20 mouse cellular contexts compared by ENCODE assay signal in the genomic region with DNA sequence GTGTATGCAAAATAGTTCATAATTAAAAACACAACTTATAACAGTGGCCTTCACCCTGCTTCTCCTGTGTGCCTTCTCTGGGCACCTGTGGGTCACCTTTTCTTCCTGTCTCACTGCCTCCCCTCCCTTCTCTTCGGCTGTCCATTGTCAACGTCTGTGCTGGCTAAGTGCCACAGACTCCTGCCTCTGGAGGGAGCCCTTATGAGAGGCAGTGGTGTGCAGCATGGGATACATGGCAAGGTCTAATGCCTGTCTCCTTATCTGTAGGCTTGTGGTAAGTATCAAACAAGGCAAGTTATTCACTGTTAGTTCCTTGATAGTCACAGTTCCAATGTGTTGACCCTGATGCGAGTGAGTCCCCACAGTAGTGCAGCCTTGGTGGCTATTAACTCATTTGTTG. TPM values are rescaled to one million over a fixed set of nuclear protein-coding genes. Genes with fewer than 3 reads are reported as not detected.
A peak's percentile ranks its signal among the peaks of the same experiment; 100 is the strongest.
DNase-seq lines count a peak whose midpoint lies in the region; ATAC-seq and TF ChIP-seq lines count a peak whose summit lies in the region.
"Had no signal": no experiment of that assay in that cellular context is flagged by ENCODE, and none has a peak within 500 bp of the region (broad histone marks: within the 10 kb centered on the region; RNA-seq: fewer than 3 reads in every experiment).

No protein-coding gene starts in this region.

- no peak overlapping the region for H3K4me2 ChIP-seq in intestine, postnatal 0 days (replicated peaks; ENCODE audit: low read depth)
- H3K4me2 ChIP-seq in intestine, embryonic 15.5 days (replicated peaks): no peak overlapping the region
- H3K4me2 ChIP-seq in liver, embryonic 15.5 days: no peak overlapping the region
- H3K4me2 ChIP-seq: heart, embryonic 15.5 days; limb, embryonic 12.5 days; neural tube, embryonic 15.5 days had no signal

- 52% methylated on average over 3 of the region's 3 CpGs for WGBS in intestine, postnatal 0 days
- 57% methylated on average over 3 of the region's 3 CpGs for WGBS in intestine, embryonic 15.5 days
- 17% methylated on average over 3 of the region's 3 CpGs for WGBS in liver, embryonic 15.5 days (ENCODE audit: insufficient replicate concordance)

- no peak overlapping the region for H3K4me3 ChIP-seq in intestine, postnatal 0 days (ENCODE audit: low read depth, low read length)
- no peak overlapping the region for H3K4me3 ChIP-seq in intestine, embryonic 15.5 days (replicated peaks)
- H3K4me3 ChIP-seq in ES-Bruce4 (ENCODE audit: low read depth, low read length): no peak overlapping the region
- H3K4me3 ChIP-seq in liver, embryonic 15.5 days (replicated peaks): no peak overlapping the region
- H3K4me3 ChIP-seq: heart, embryonic 15.5 days; limb, embryonic 12.5 days; neural tube, embryonic 15.5 days had no signal

- no peak for ATAC-seq in intestine, postnatal 0 days
- no peak for ATAC-seq in intestine, embryonic 15.5 days
- peak; percentile 88 for ATAC-seq in common myeloid progenitor, adult 5-6 weeks (replicated peaks; ENCODE audit: low read depth, poor library complexity, severe bottlenecking)
- peak; percentile 81 for ATAC-seq in liver, embryonic 15.5 days (ENCODE audit: insufficient read depth)
- ATAC-seq: CD4-positive, CD25-positive, alpha-beta regulatory T cell, adult 4 months; hindbrain, embryonic 16.5 days; Patski had no signal

- no peak for TF ChIP-seq POLR2A in ES-Bruce4 (IDR thresholded peaks at IDR 0.05; ENCODE audit: insufficient read depth, low read length)

- no peak for DNase-seq in embryo, embryonic 9.5 days (ENCODE audit: extremely low spot score)
- DNase-seq in layer of hippocampus, postnatal 25 days (ENCODE audit: extremely low spot score in 1 of 2, low spot score in 1 of 2): no peak
- DNase-seq: cerebellum, adult 2 months; gastrocnemius, postnatal 14 days; kidney, postnatal 25 days; spleen, adult 18-20 months had no signal

- H3K9ac ChIP-seq in intestine, postnatal 0 days (ENCODE audit: low read depth, low read length): no peak overlapping the region
- no peak overlapping the region for H3K9ac ChIP-seq in intestine, embryonic 15.5 days
- H3K9ac ChIP-seq in ES-Bruce4 (ENCODE audit: low read depth, poor library complexity, severe bottlenecking): no peak overlapping the region
- no peak overlapping the region for H3K9ac ChIP-seq in liver, embryonic 15.5 days
- H3K9ac ChIP-seq: heart, embryonic 15.5 days; limb, embryonic 12.5 days; neural tube, embryonic 15.5 days had no signal

- peak; percentile 42 for TF ChIP-seq CTCF in intestine, postnatal 0 days (IDR thresholded peaks at IDR 0.05; ENCODE audit: low read depth)
- TF ChIP-seq CTCF in ES-Bruce4 (IDR thresholded peaks at IDR 0.05; ENCODE audit: low read depth, low read length): peak; percentile 7

- H3K36me3 ChIP-seq in intestine, postnatal 0 days (ENCODE audit: control insufficient read depth, insufficient read depth): no peaks in the 10 kb centered on the region
- H3K36me3 ChIP-seq in intestine, embryonic 15.5 days: no peaks in the 10 kb centered on the region
- no peaks in the 10 kb centered on the region for H3K36me3 ChIP-seq in ES-Bruce4 (ENCODE audit: control insufficient read depth, insufficient read depth, low read length, poor library complexity, severe bottlenecking)
- no peaks in the 10 kb centered on the region for H3K36me3 ChIP-seq in liver, embryonic 15.5 days (replicated peaks)
- H3K36me3 ChIP-seq: heart, embryonic 15.5 days; limb, embryonic 12.5 days; neural tube, embryonic 15.5 days had no signal

- H3K27ac ChIP-seq in intestine, postnatal 0 days (ENCODE audit: low read depth, low read length): no peak overlapping the region
- H3K27ac ChIP-seq in intestine, embryonic 15.5 days: no peak overlapping the region
- H3K27ac ChIP-seq in ES-Bruce4 (ENCODE audit: insufficient read depth, low read length): no peak overlapping the region
- no peak overlapping the region; the same call in 1 of the 2 replicates for H3K27ac ChIP-seq in liver, embryonic 15.5 days (replicated peaks)
- H3K27ac ChIP-seq: heart, embryonic 15.5 days; limb, embryonic 12.5 days; neural tube, embryonic 15.5 days had no signal

- no peaks in the 10 kb centered on the region for H3K9me3 ChIP-seq in intestine, postnatal 0 days (ENCODE audit: control insufficient read depth)
- no peaks in the 10 kb centered on the region for H3K9me3 ChIP-seq in intestine, embryonic 15.5 days
- no peaks in the 10 kb centered on the region for H3K9me3 ChIP-seq in ES-Bruce4 (replicated peaks; ENCODE audit: control insufficient read depth, insufficient read depth, low read length, poor library complexity, severe bottlenecking)
- no peaks in the 10 kb centered on the region for H3K9me3 ChIP-seq in liver, embryonic 15.5 days (replicated peaks)
- H3K9me3 ChIP-seq: heart, embryonic 15.5 days; limb, embryonic 12.5 days; neural tube, embryonic 15.5 days had no signal

- no peak for TF ChIP-seq EP300 in ES-Bruce4 (IDR thresholded peaks at IDR 0.05; ENCODE audit: insufficient read depth, low read depth, low read length)

- no peaks in the 10 kb centered on the region for H3K4me1 ChIP-seq in intestine, postnatal 0 days (replicated peaks; ENCODE audit: control insufficient read depth, insufficient read depth, low read length)
- H3K4me1 ChIP-seq in intestine, embryonic 15.5 days (replicated peaks): no peaks in the 10 kb centered on the region
- no peaks in the 10 kb centered on the region for H3K4me1 ChIP-seq in ES-Bruce4 (ENCODE audit: control insufficient read depth, insufficient read depth, low read length)
- H3K4me1 ChIP-seq in liver, embryonic 15.5 days (replicated peaks): 0 out of 2 replicates have a peak, but pooled peaks cover 4% of the 10 kb centered on the region

- no peaks in the 10 kb centered on the region for H3K27me3 ChIP-seq in intestine, postnatal 0 days (replicated peaks; ENCODE audit: control insufficient read depth, insufficient read depth, low read length)
- H3K27me3 ChIP-seq in intestine, embryonic 15.5 days (replicated peaks): no peaks in the 10 kb centered on the region
- no peaks in the 10 kb centered on the region for H3K27me3 ChIP-seq in ES-Bruce4 (ENCODE audit: control insufficient read depth, insufficient read depth, low read length, poor library complexity, severe bottlenecking)
- H3K27me3 ChIP-seq in liver, embryonic 15.5 days: no peaks in the 10 kb centered on the region
- H3K27me3 ChIP-seq: heart, embryonic 15.5 days; limb, embryonic 12.5 days; neural tube, embryonic 15.5 days; Patski had no signal

RNA-seq across cellular contexts. Expression of a gene that starts 13.7 kb away (rescaled TPM):
- 11.5 and 13.1 TPM in 2 replicates for polyA plus RNA-seq in intestine, postnatal 0 days (2015; fragmentation: Nextera tagmentation; extraction: Ambion mirVana)
- 45.4 and 47.4 TPM in 2 replicates for polyA plus RNA-seq in intestine, embryonic 15.5 days (2015; fragmentation: Nextera tagmentation; extraction: Ambion mirVana)
- polyA plus RNA-seq in ES-Bruce4 (2011; ENCODE audit: insufficient read depth, insufficient read length, low read depth, missing spikeins): 0.61 and 0.87 TPM in 2 replicates
- 0.15 and 0.73 TPM in 2 replicates for total RNA-seq in common myeloid progenitor, adult 5-6 weeks (2017)
- 2.5 and 2.8 TPM in 2 replicates for polyA plus RNA-seq in liver, embryonic 15.5 days (2015; fragmentation: Nextera tagmentation; extraction: Ambion mirVana)
- total RNA-seq in layer of hippocampus, postnatal 25 days (2021): 10 to 100 TPM; 12.5 to 15.0 TPM

RNA-seq across cellular contexts. Expression of a gene that starts 15.0 kb away (rescaled TPM):
- not detected in 2 replicates for polyA plus RNA-seq in intestine, postnatal 0 days (2015; fragmentation: Nextera tagmentation; extraction: Ambion mirVana)
- not detected in 2 replicates for polyA plus RNA-seq in intestine, embryonic 15.5 days (2015; fragmentation: Nextera tagmentation; extraction: Ambion mirVana)
- not detected in 2 replicates for polyA plus RNA-seq in ES-Bruce4 (2011; ENCODE audit: insufficient read depth, insufficient read length, low read depth, missing spikeins)
- total RNA-seq in common myeloid progenitor, adult 5-6 weeks (2017): not detected in 2 replicates
- not detected in 2 replicates for polyA plus RNA-seq in liver, embryonic 15.5 days (2015; fragmentation: Nextera tagmentation; extraction: Ambion mirVana)
- not detected for total RNA-seq in layer of hippocampus, postnatal 25 days (2021)
- total RNA-seq: gastrocnemius, postnatal 14 days; monocyte, adult 5-6 weeks had no signal
- polyA plus RNA-seq: brain, embryonic 14.5 days; CD4-positive, CD25-positive, alpha-beta regulatory T cell, adult 4 months; cerebellum, adult 2 months; heart, embryonic 15.5 days; hindbrain, embryonic 16.5 days; limb, embryonic 12.5 days; neural tube, embryonic 15.5 days; Patski; testis, adult 2 months had no signal

Comparison
In these comparisons a context has a peak if more than half of its experiments do, and no peak if none do; other contexts are left out.
1. ATAC-seq: peak in common myeloid progenitor, adult 5-6 weeks (single experiment) and liver, embryonic 15.5 days (single experiment); none in intestine, postnatal 0 days (single experiment) and intestine, embryonic 15.5 days (single experiment).